Mouse (Mus musculus): ENCODE measurements at regions not wholly inside any gene's neighbourhood (a gene's known extent, or its start where the extent isn't known, plus 50 kb on each side); places are given as distances from the start of the nearest gene placed in this dataset.
A peak's percentile ranks its signal among the peaks of the same experiment; 100 is the strongest.

GRCm38 (mm10) chr1:110400051-110400450 is 417.8 kb downstream of the Cdh7 start:
- DNase-seq (ENCODE audit: low spot score in 2 of 2) = peak in 1 of 2 experiments; percentile 48

- no peak for DNase-seq (ENCODE audit: low spot score in 2 of 2)
Measured at GRCm38 (mm10) chr1:110447742-110448312, 465.6 kb downstream of the Cdh7 start.

GRCm38 (mm10) chr1:110483476-110483875 is 493.9 kb downstream of the Cdh19 start:
- DNase-seq (ENCODE audit: low spot score in 2 of 2) = no peak

GRCm38 (mm10) chr1:110489372-110489771 is 488.0 kb downstream of the Cdh19 start:
- no peak for DNase-seq (ENCODE audit: low spot score in 2 of 2)
